Mouse (Mus musculus) gastrocnemius, postnatal 14 days (tissue): ENCODE data around the gene Btg2. TPM values are rescaled to one million over a fixed set of nuclear protein-coding genes. Genes with fewer than 3 reads are reported as not detected.

Experiments used
- DNase-seq: peaks from one replicate; pipeline ENCODE4 v3.0.0; 2021; ENCODE audit warnings: mixed read lengths
- intact Hi-C: fragments of 180-260 bp; cut with DNase I; formaldehyde crosslinking; loops from one replicate; pipeline ENCODE4 v1.15.1; 2025; ENCODE audit warnings: low total_unique reads
- long read RNA-seq, 2 experiments: library from polyadenylated mRNA; stranded (forward); transcript quantifications; one replicate each; pipeline ENCODE4 v2.0.0; 2021
- total RNA-seq, 2 experiments: library from RNA; stranded (reverse); gene quantifications; 2 replicates each; pipeline ENCODE4 v1.2.3; 2021

Btg2 gene
- total RNA-seq: 10 to 100 TPM; 19.7 to 44.2 TPM
- long read RNA-seq, experiment 1, transcript Btg2-201 (2 exons, 2,743 nt): major isoform, 10 of 14 reads
- long read RNA-seq, experiment 1, partial matches to known transcripts: 0 of 14 reads
- long read RNA-seq, experiment 1, other reads (novel, unspliced or antisense): 4 of 14 reads
- long read RNA-seq, experiment 2, transcript Btg2-201 (2 exons, 2,743 nt): major isoform, 22 of 31 reads
- long read RNA-seq, experiment 2, partial matches to known transcripts: 0 of 31 reads
- long read RNA-seq, experiment 2, other reads (novel, unspliced or antisense): 9 of 31 reads

- intact Hi-C loops: no loop called here
- DNase-seq: peak; percentile 98
Measured at GRCm38 (mm10) chr1:134078802-134079476, at the start of gene Btg2. Gene Btg2, minus strand, starts transcription at chr1:134079120.

- DNase-seq: no peak
- intact Hi-C loops: no loop called here
Measured at GRCm38 (mm10) chr1:134122195-134122594, 43.3 kb upstream of the Btg2 start.

GRCm38 (mm10) chr1:134120179-134120578, 41.3 kb upstream of the Btg2 start:
- intact Hi-C loops: no loop called here
- peak; percentile 85 for DNase-seq

- intact Hi-C loops: no loop called here
- no peak for DNase-seq
Measured at GRCm38 (mm10) chr1:134117110-134117509, 38.2 kb upstream of the Btg2 start.

GRCm38 (mm10) chr1:134115424-134115823, 36.5 kb upstream of the Btg2 start:
- intact Hi-C loops: no loop called here
- no peak for DNase-seq

GRCm38 (mm10) chr1:134114730-134115129, 35.8 kb upstream of the Btg2 start:
- intact Hi-C loops: no loop called here
- no peak for DNase-seq

GRCm38 (mm10) chr1:134114018-134114417, 35.1 kb upstream of the Btg2 start:
- intact Hi-C loops: no loop called here
- DNase-seq: no peak

- intact Hi-C loops: no loop called here
- no peak for DNase-seq
Measured at GRCm38 (mm10) chr1:134113560-134113959, 34.6 kb upstream of the Btg2 start.

- intact Hi-C loops: no loop called here
Measured at GRCm38 (mm10) chr1:134110979-134111378, 32.1 kb upstream of the Btg2 start, which contains the start of gene Chit1. Gene Chit1, plus strand, starts transcription at chr1:134111242.

GRCm38 (mm10) chr1:134110449-134110848, 31.5 kb upstream of the Btg2 start:
- intact Hi-C loops: no loop called here
- no peak for DNase-seq

More at GRCm38 (mm10) chr1:134110979-134111378, 32.1 kb upstream of the Btg2 start, which contains the start of gene Chit1:
- DNase-seq: no peak

- intact Hi-C loops: no loop called here
- no peak for DNase-seq
Measured at GRCm38 (mm10) chr1:134110015-134110414, 31.1 kb upstream of the Btg2 start.

GRCm38 (mm10) chr1:134107777-134108176, 28.9 kb upstream of the Btg2 start:
- intact Hi-C loops: loop anchor here (2.0 to 10.0 kb wide), 3 partner anchors 35 to 203 kb away; partner anchors contain the start of gene Optc
- DNase-seq: no peak

GRCm38 (mm10) chr1:134106719-134107118, 27.8 kb upstream of the Btg2 start:
- DNase-seq: peak; percentile 13
- intact Hi-C loops: loop anchor here (2.0 to 10.0 kb wide), 3 partner anchors 34 to 202 kb away; partner anchors contain the start of gene Optc

GRCm38 (mm10) chr1:134105764-134106430, 27.0 kb upstream of the Btg2 start:
- intact Hi-C loops: loop anchor here (2.0 to 10.0 kb wide), 3 partner anchors 34 to 201 kb away; partner anchors contain the start of gene Optc
- no peak for DNase-seq

GRCm38 (mm10) chr1:134105043-134105763, 26.3 kb upstream of the Btg2 start:
- no peak for DNase-seq
- intact Hi-C loops: loop anchor here (5.0 to 10.0 kb wide), 2 partner anchors 33 to 200 kb away; partner anchors contain the start of gene Optc

- intact Hi-C loops: loop anchor here (10.0 kb wide), 1 partner anchor 199 kb away; the partner anchor contains the start of gene Optc
- no peak for DNase-seq
Measured at GRCm38 (mm10) chr1:134103861-134104260, 24.9 kb upstream of the Btg2 start.

- intact Hi-C loops: loop anchor here (2.0 to 10.0 kb wide), 2 partner anchors 45 to 197 kb away; partner anchors contain the start of gene Optc
Measured at GRCm38 (mm10) chr1:134101593-134101992, 22.7 kb upstream of the Btg2 start.

GRCm38 (mm10) chr1:134100928-134101327, 22.0 kb upstream of the Btg2 start:
- intact Hi-C loops: loop anchor here (2.0 to 10.0 kb wide), 2 partner anchors 44 to 196 kb away; partner anchors contain the start of gene Optc
- DNase-seq: no peak

More at GRCm38 (mm10) chr1:134101593-134101992, 22.7 kb upstream of the Btg2 start:
- DNase-seq: no peak

- intact Hi-C loops: loop anchor here (2.0 to 10.0 kb wide), 2 partner anchors 44 to 196 kb away; partner anchors contain the start of gene Optc
Measured at GRCm38 (mm10) chr1:134100401-134100800, 21.5 kb upstream of the Btg2 start.

More at GRCm38 (mm10) chr1:134100401-134100800, 21.5 kb upstream of the Btg2 start:
- no peak for DNase-seq
